Comparison of ENCODE assay signal across 8 mouse cellular contexts in genomic region chr12:33146622-33147433, GRCm38 (mm10). TPM values are rescaled to one million over a fixed set of nuclear protein-coding genes. Genes with fewer than 3 reads are reported as not detected.
A peak's percentile ranks its signal among the peaks of the same experiment; 100 is the strongest.
DNase-seq lines count a peak whose midpoint lies in the region; ATAC-seq and TF ChIP-seq lines count a peak whose summit lies in the region.

No protein-coding gene starts in this region.

- H3K4me2 ChIP-seq in embryonic facial prominence, embryonic 15.5 days (replicated peaks) = peak overlapping the region; percentile 97
- H3K4me2 ChIP-seq in midbrain, embryonic 13.5 days (replicated peaks) = peak overlapping the region; percentile 89

- no peak for TF ChIP-seq CTCF in kidney, adult 2 months (conservative IDR thresholded peaks at IDR 0.05; ENCODE audit: insufficient read depth, insufficient read length, low read depth, low read length)

- no peaks in the 10 kb centered on the region for H3K9me3 ChIP-seq in embryonic facial prominence, embryonic 15.5 days (replicated peaks)
- no peaks in the 10 kb centered on the region for H3K9me3 ChIP-seq in midbrain, embryonic 13.5 days

- WGBS in kidney, adult 2 months = 9% methylated on average over 29 of the region's 29 CpGs
- WGBS in embryonic facial prominence, embryonic 15.5 days = 5% methylated on average over 29 of the region's 29 CpGs
- WGBS in midbrain, embryonic 13.5 days = 6% methylated on average over 29 of the region's 29 CpGs

- no peak for DNase-seq in kidney, adult 2 months
- no peak for DNase-seq in kidney, adult 11 months
- DNase-seq in ES-CJ7 (ENCODE audit: low read depth, low spot score) = peak; percentile 75
- DNase-seq in adrenal gland, adult 8-10 months = no peak
- DNase-seq in adrenal gland, postnatal 25 days = no peak

- H3K27ac ChIP-seq in kidney, adult 2 months (ENCODE audit: insufficient read depth, low read depth, low read length) = no peak overlapping the region
- H3K27ac ChIP-seq in embryonic facial prominence, embryonic 15.5 days (replicated peaks) = no peak overlapping the region
- no peak overlapping the region for H3K27ac ChIP-seq in midbrain, embryonic 13.5 days

- TF ChIP-seq POLR2A in kidney, adult 2 months (IDR thresholded peaks at IDR 0.05; ENCODE audit: low read depth, low read length) = no peak

- peak; percentile 51; the same call in 1 of the 2 replicates for ATAC-seq in embryonic facial prominence, embryonic 15.5 days (ENCODE audit: insufficient number of reproducible peaks, low FRiP score, low TSS enrichment, low read depth)
- peak; percentile 61 for ATAC-seq in inflammation-experienced regulatory T-cells, adult 6 months
- peak; percentile 83 for ATAC-seq in midbrain, embryonic 13.5 days

- H3K27me3 ChIP-seq in kidney, adult 2 months (replicated peaks; ENCODE audit: control insufficient read depth, insufficient read depth, low read length) = no peaks in the 10 kb centered on the region
- H3K27me3 ChIP-seq in embryonic facial prominence, embryonic 15.5 days = peaks cover 12% of the 10 kb centered on the region; the same call in 1 of the 2 replicates
- H3K27me3 ChIP-seq in midbrain, embryonic 13.5 days = peaks cover 19% of the 10 kb centered on the region

- no peaks in the 10 kb centered on the region for H3K36me3 ChIP-seq in kidney, adult 2 months (ENCODE audit: control insufficient read depth, insufficient read depth, low read length)
- H3K36me3 ChIP-seq in embryonic facial prominence, embryonic 15.5 days = no peaks in the 10 kb centered on the region
- H3K36me3 ChIP-seq in midbrain, embryonic 13.5 days = no peaks in the 10 kb centered on the region

- H3K4me1 ChIP-seq in kidney, adult 2 months (ENCODE audit: control insufficient read depth, insufficient read depth, low read length) = peaks cover 7% of the 10 kb centered on the region; the same call in 1 of the 2 replicates
- peaks cover 21% of the 10 kb centered on the region for H3K4me1 ChIP-seq in embryonic facial prominence, embryonic 15.5 days
- peaks cover 38% of the 10 kb centered on the region for H3K4me1 ChIP-seq in midbrain, embryonic 13.5 days (replicated peaks)

- H3K4me3 ChIP-seq in kidney, adult 2 months (ENCODE audit: insufficient read depth, low read depth, low read length) = peak overlapping the region; percentile 55
- H3K4me3 ChIP-seq in embryonic facial prominence, embryonic 15.5 days (replicated peaks) = peak overlapping the region; percentile 69
- H3K4me3 ChIP-seq in midbrain, embryonic 13.5 days (replicated peaks) = peak overlapping the region; percentile 72

- H3K9ac ChIP-seq in embryonic facial prominence, embryonic 15.5 days = peak overlapping the region; percentile 58
- H3K9ac ChIP-seq in midbrain, embryonic 13.5 days (replicated peaks) = peak overlapping the region; percentile 72

RNA-seq across cellular contexts. Expression of gene Atxn7l1, which starts 0.7 kb away (rescaled TPM):
- polyA plus RNA-seq in kidney, adult 2 months (2012; rRNA removed) = 22.0 and 23.7 TPM in 2 replicates
- polyA plus RNA-seq in embryonic facial prominence, embryonic 15.5 days (2015; fragmentation: Nextera tagmentation; extraction: Ambion mirVana) = 12.7 and 14.9 TPM in 2 replicates
- 10 to 100 TPM; 59.7 to 94.2 (median 92.9) TPM for polyA plus RNA-seq in inflammation-experienced regulatory T-cells, adult 6 months (2017; shearing (Covaris generic))
- polyA plus RNA-seq in midbrain, embryonic 13.5 days (2015; fragmentation: Nextera tagmentation; extraction: Ambion mirVana) = 18.6 and 19.3 TPM in 2 replicates
- 10 to 100 TPM; 25.2 to 44.6 (median 35.4) TPM for total RNA-seq in adrenal gland, adult 8-10 months (2022)
- 31.2 and 33.1 TPM in 2 replicates for total RNA-seq in adrenal gland, postnatal 25 days (2021)

RNA-seq across cellular contexts. Expression of gene Cdhr3, which starts 54.2 kb away (rescaled TPM):
- not detected in 2 replicates for polyA plus RNA-seq in kidney, adult 2 months (2012; rRNA removed)
- polyA plus RNA-seq in embryonic facial prominence, embryonic 15.5 days (2015; fragmentation: Nextera tagmentation; extraction: Ambion mirVana) = 1.2 and 2.6 TPM in 2 replicates
- under 1 TPM in 2 of 3 experiments, not detected in 1; 0.18 to 0.26 TPM for polyA plus RNA-seq in inflammation-experienced regulatory T-cells, adult 6 months (2017; shearing (Covaris generic))
- polyA plus RNA-seq in midbrain, embryonic 13.5 days (2015; fragmentation: Nextera tagmentation; extraction: Ambion mirVana) = 0.14 TPM in 1 of 2 replicates, not detected in the other
- total RNA-seq in adrenal gland, adult 8-10 months (2022) = under 1 TPM in 2 of 4 experiments, not detected in 2; 0.15 to 0.30 TPM
- total RNA-seq in adrenal gland, postnatal 25 days (2021) = not detected in 2 replicates
